Mouse (Mus musculus) ES-E14 (cell line): ENCODE measurements around the gene Vps33a.

ENCODE experiments used
- CHD2 ChIP-seq: IDR thresholded peaks from 2 replicates; pipeline ENCODE4 v1.6.1; 2014; ENCODE audit warnings: mild to moderate bottlenecking, low read depth, low read length, inconsistent platforms
- MAFK ChIP-seq: IDR thresholded peaks from 2 replicates; pipeline ENCODE4 v1.6.1; 2014; ENCODE audit warnings: mild to moderate bottlenecking, low read depth, low read length, inconsistent platforms; ENCODE audit not compliant: insufficient read depth

DNA sequence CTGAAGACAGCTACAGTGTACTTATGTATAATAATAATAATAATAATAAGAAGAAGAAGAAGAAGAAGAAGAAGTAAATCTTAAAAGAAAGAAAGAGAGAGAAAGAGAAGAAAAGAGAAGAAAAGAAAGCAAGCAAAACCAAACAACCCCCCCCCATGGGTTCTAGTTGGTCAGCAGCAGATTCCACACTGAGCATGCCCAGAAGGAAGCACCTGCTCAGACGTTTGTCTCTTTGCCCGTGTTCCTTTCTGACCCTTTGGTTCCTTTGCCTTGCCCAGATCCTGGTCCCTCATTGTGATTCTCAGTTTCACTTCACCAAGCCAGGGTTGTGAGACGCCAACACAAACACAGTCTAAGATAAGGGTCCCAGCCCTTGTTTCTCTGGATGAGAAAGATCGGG is 70.9 kb downstream of the Vps33a start:
- TF ChIP-seq CHD2 = no peak
- no peak for TF ChIP-seq MAFK
